Comparison of ENCODE assay signal across 33 mouse cellular contexts in genomic region chr9:27634901-27635300, GRCm38 (mm10).
DNase-seq lines count a peak whose midpoint lies in the region; ATAC-seq lines count a peak whose summit lies in the region.
"Had no signal": no experiment of that assay in that cellular context is flagged by ENCODE, and none has a peak within 500 bp of the region (broad histone marks: within the 10 kb centered on the region; RNA-seq: fewer than 3 reads in every experiment).

No protein-coding gene starts in this region.

- no peak overlapping the region for H3K9ac ChIP-seq in forebrain, embryonic 15.5 days (replicated peaks)
- H3K9ac ChIP-seq: embryonic facial prominence, embryonic 12.5 days; heart, embryonic 15.5 days; hindbrain, embryonic 12.5 days; intestine, embryonic 15.5 days; liver, embryonic 14.5 days; midbrain, embryonic 13.5 days; neural tube, embryonic 13.5 days; stomach, embryonic 15.5 days had no signal

- no peak overlapping the region for H3K4me3 ChIP-seq in forebrain, embryonic 15.5 days
- no peak overlapping the region for H3K4me3 ChIP-seq in forebrain, embryonic 10.5 days
- H3K4me3 ChIP-seq: embryonic facial prominence, embryonic 12.5 days; heart, embryonic 10.5 days; heart, embryonic 15.5 days; hindbrain, embryonic 12.5 days; intestine, embryonic 15.5 days; midbrain, embryonic 13.5 days; neural tube, embryonic 13.5 days; stomach, embryonic 15.5 days had no signal

- H3K4me1 ChIP-seq in forebrain, embryonic 15.5 days = no peaks in the 10 kb centered on the region; the same call in 1 of the 2 replicates
- H3K4me1 ChIP-seq in forebrain, embryonic 10.5 days = no peaks in the 10 kb centered on the region; the same call in 1 of the 2 replicates
- H3K4me1 ChIP-seq: embryonic facial prominence, embryonic 12.5 days; heart, embryonic 10.5 days; heart, embryonic 15.5 days; hindbrain, embryonic 12.5 days; intestine, embryonic 15.5 days; midbrain, embryonic 13.5 days; neural tube, embryonic 13.5 days; stomach, embryonic 15.5 days had no signal

- intact Hi-C loops in heart, postnatal 25 days (cut with DNase I) = no loop called here
- intact Hi-C loops in left cerebral cortex, postnatal 4 days (cut with DNase I) = no loop called here

- 0 out of 2 replicates have a peak, but pooled peaks have one; percentile 38 for ATAC-seq in forebrain, embryonic 15.5 days (replicated peaks)
- ATAC-seq: activated CD4-positive, CD25-positive, alpha-beta regulatory T cell, adult 4 months; hindbrain, postnatal 0 days; intestine, embryonic 15.5 days; midbrain, embryonic 13.5 days had no signal

- H3K4me2 ChIP-seq in forebrain, embryonic 15.5 days (replicated peaks) = no peak overlapping the region
- H3K4me2 ChIP-seq: embryonic facial prominence, embryonic 12.5 days; heart, embryonic 15.5 days; hindbrain, embryonic 12.5 days; intestine, embryonic 15.5 days; midbrain, embryonic 13.5 days; neural tube, embryonic 13.5 days; stomach, embryonic 15.5 days had no signal

- H3K36me3 ChIP-seq in forebrain, embryonic 15.5 days = no peaks in the 10 kb centered on the region
- no peaks in the 10 kb centered on the region for H3K36me3 ChIP-seq in forebrain, embryonic 10.5 days (replicated peaks)
- H3K36me3 ChIP-seq: embryonic facial prominence, embryonic 12.5 days; heart, embryonic 10.5 days; heart, embryonic 15.5 days; hindbrain, embryonic 12.5 days; intestine, embryonic 15.5 days; midbrain, embryonic 13.5 days; neural tube, embryonic 13.5 days; stomach, embryonic 15.5 days had no signal

- H3K27me3 ChIP-seq in forebrain, embryonic 15.5 days = no peaks in the 10 kb centered on the region
- no peaks in the 10 kb centered on the region for H3K27me3 ChIP-seq in forebrain, embryonic 10.5 days (ENCODE audit: poor library complexity, severe bottlenecking)
- H3K27me3 ChIP-seq: CH12.LX; embryonic facial prominence, embryonic 12.5 days; heart, embryonic 15.5 days; hindbrain, embryonic 12.5 days; intestine, embryonic 15.5 days; midbrain, embryonic 13.5 days; stomach, embryonic 15.5 days had no signal

- 40% methylated on average over 6 of the region's 6 CpGs for WGBS in forebrain, embryonic 15.5 days
- WGBS in forebrain, embryonic 10.5 days = 81% methylated on average over 6 of the region's 6 CpGs

- no peak overlapping the region for H3K27ac ChIP-seq in forebrain, embryonic 15.5 days (replicated peaks)
- no peak overlapping the region for H3K27ac ChIP-seq in forebrain, embryonic 10.5 days
- H3K27ac ChIP-seq: embryonic facial prominence, embryonic 12.5 days; heart, embryonic 10.5 days; heart, embryonic 15.5 days; hindbrain, embryonic 12.5 days; hindbrain, postnatal 0 days; intestine, embryonic 15.5 days; liver, embryonic 14.5 days; macrophage; midbrain, embryonic 13.5 days; neural tube, embryonic 13.5 days; stomach, embryonic 15.5 days had no signal

- DNase-seq in forebrain, embryonic 10.5 days (ENCODE audit: extremely low spot score, low spot score) = no peak
- peak; percentile 44 for DNase-seq in heart, adult 11 months
- DNase-seq in heart, postnatal 25 days (ENCODE audit: low spot score) = no peak
- peak; percentile 13 to 14 for DNase-seq in left cerebral cortex, adult 9 months (ENCODE audit: low spot score in 2 of 2)
- no peak for DNase-seq in left cerebral cortex, postnatal 4 days
- no peak for DNase-seq in kidney, postnatal 4 days
- DNase-seq: adrenal gland, adult 2 months; adrenal gland, postnatal 36 days; cerebellum, adult 9-10 months; cerebellum, postnatal 36 days; embryo, embryonic 11 days; gastrocnemius, postnatal 14 days; heart, postnatal 36 days; kidney, adult 2 months; kidney, postnatal 36 days; liver; lung, adult 2 months; lung, postnatal 10 days; thymus, postnatal 14 days had no signal

- no peaks in the 10 kb centered on the region for H3K9me3 ChIP-seq in forebrain, embryonic 15.5 days
- H3K9me3 ChIP-seq in forebrain, embryonic 10.5 days = no peaks in the 10 kb centered on the region
- H3K9me3 ChIP-seq: embryonic facial prominence, embryonic 12.5 days; heart, embryonic 10.5 days; heart, embryonic 15.5 days; hindbrain, embryonic 12.5 days; intestine, embryonic 15.5 days; midbrain, embryonic 13.5 days; neural tube, embryonic 13.5 days; stomach, embryonic 15.5 days had no signal

Comparison
In these comparisons a context has a peak if more than half of its experiments do, and no peak if none do; other contexts are left out.
1. DNase-seq: peak in heart, adult 11 months (single experiment) and left cerebral cortex, adult 9 months (2 of 2); none in forebrain, embryonic 10.5 days (single experiment), heart, postnatal 25 days (single experiment), left cerebral cortex, postnatal 4 days (single experiment) and kidney, postnatal 4 days (0 of 2).